In the genomic region with DNA sequence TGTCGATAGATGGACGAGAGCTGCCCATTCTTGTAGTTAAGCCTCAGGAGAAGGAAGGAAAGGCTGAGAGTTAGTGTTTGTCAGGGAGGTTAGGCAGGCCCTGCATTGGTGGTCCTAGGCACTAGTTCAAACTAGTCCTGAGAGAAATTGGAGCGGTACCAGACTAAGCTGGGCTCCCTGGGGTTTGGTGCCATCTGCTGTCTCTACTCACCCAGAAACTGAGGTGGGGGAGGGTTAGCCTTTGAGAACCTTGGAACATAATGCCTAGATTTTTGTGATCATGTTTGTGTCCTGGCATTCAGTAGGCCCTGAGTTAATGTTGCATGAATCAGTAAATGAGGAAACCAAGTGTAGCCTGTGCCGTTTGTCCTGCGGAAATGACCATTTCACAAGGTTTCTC, we compare ENCODE assay signal across 8 mouse cellular contexts. TPM values are rescaled to one million over a fixed set of nuclear protein-coding genes. Genes with fewer than 3 reads are reported as not detected.
DNase-seq lines count a peak whose midpoint lies in the region; ATAC-seq lines count a peak whose summit lies in the region.

No protein-coding gene starts in this region.

- H3K9me3 ChIP-seq in hindbrain, embryonic 10.5 days: no peaks in the 10 kb centered on the region
- no peaks in the 10 kb centered on the region for H3K9me3 ChIP-seq in stomach, embryonic 16.5 days (replicated peaks; ENCODE audit: control insufficient read depth, low read length)

- peaks cover 38% of the 10 kb centered on the region for H3K36me3 ChIP-seq in hindbrain, embryonic 10.5 days
- 0 out of 2 replicates have a peak, but pooled peaks cover 8% of the 10 kb centered on the region for H3K36me3 ChIP-seq in stomach, embryonic 16.5 days (ENCODE audit: control insufficient read depth, insufficient read depth, low read length)

- H3K4me2 ChIP-seq in stomach, embryonic 16.5 days (ENCODE audit: low read depth, low read length): peak overlapping the region; percentile 80

- H3K4me3 ChIP-seq in hindbrain, embryonic 10.5 days: peak overlapping the region; percentile 98
- peak overlapping the region; percentile 83 for H3K4me3 ChIP-seq in stomach, embryonic 16.5 days (replicated peaks; ENCODE audit: low read length)

- no peaks in the 10 kb centered on the region for H3K27me3 ChIP-seq in hindbrain, embryonic 10.5 days (ENCODE audit: insufficient read depth, poor library complexity, severe bottlenecking)
- no peaks in the 10 kb centered on the region for H3K27me3 ChIP-seq in stomach, embryonic 16.5 days (ENCODE audit: control insufficient read depth, insufficient read depth, low read length)

- 40% methylated on average over 5 of the region's 5 CpGs for WGBS in hindbrain, embryonic 10.5 days
- 23% methylated on average over 5 of the region's 5 CpGs for WGBS in stomach, embryonic 16.5 days

- H3K4me1 ChIP-seq in hindbrain, embryonic 10.5 days (replicated peaks): peaks cover 34% of the 10 kb centered on the region
- peaks cover 15% of the 10 kb centered on the region for H3K4me1 ChIP-seq in stomach, embryonic 16.5 days (ENCODE audit: control insufficient read depth, insufficient read depth, low read length)

- peak; percentile 59 for DNase-seq in CD4-positive, CD25-positive, alpha-beta regulatory T cell, adult 2 months (ENCODE audit: low read depth, low spot score)
- DNase-seq in ES-CJ7 (ENCODE audit: low read depth, low spot score): peak; percentile 56
- peak; percentile 82 to 85 for DNase-seq in cerebellum, postnatal 36 days
- DNase-seq in hindbrain, embryonic 10.5 days (ENCODE audit: low spot score): no peak
- peak; percentile 30 to 77 for DNase-seq in layer of hippocampus, postnatal 14 days (ENCODE audit: low spot score in 2 of 2)
- peak; percentile 13 for DNase-seq in mesoderm, embryonic 11.5 days (ENCODE audit: low read depth, low spot score)

- no peak for ATAC-seq in CD4-positive, CD25-positive, alpha-beta regulatory T cell, adult 4 months
- ATAC-seq in stomach, embryonic 16.5 days (ENCODE audit: insufficient read depth, low FRiP score): no peak

- peak overlapping the region; percentile 100 for H3K27ac ChIP-seq in hindbrain, embryonic 10.5 days
- H3K27ac ChIP-seq in stomach, embryonic 16.5 days (ENCODE audit: low read length): peak overlapping the region; percentile 99

- H3K9ac ChIP-seq in stomach, embryonic 16.5 days (ENCODE audit: low read length): peak overlapping the region; percentile 98

RNA-seq across cellular contexts. Expression of a gene that starts 1.2 kb away (rescaled TPM):
- 10 to 100 TPM; 11.7 to 12.0 TPM for polyA plus RNA-seq in CD4-positive, CD25-positive, alpha-beta regulatory T cell, adult 4 months (2017; shearing (Covaris generic))
- polyA plus RNA-seq in hindbrain, embryonic 10.5 days (2016; fragmentation: Nextera tagmentation; extraction: Ambion mirVana): 25.4 and 26.9 TPM in 2 replicates
- 10 to 100 TPM; 26.4 to 28.9 TPM for total RNA-seq in layer of hippocampus, postnatal 14 days (2021)
- polyA plus RNA-seq in stomach, embryonic 16.5 days (2015; fragmentation: Nextera tagmentation; extraction: Ambion mirVana): 12.9 and 13.6 TPM in 2 replicates

RNA-seq across cellular contexts. Expression of a gene that starts 18.6 kb away (rescaled TPM):
- 10 to 100 TPM; 15.9 to 26.2 TPM for polyA plus RNA-seq in CD4-positive, CD25-positive, alpha-beta regulatory T cell, adult 4 months (2017; shearing (Covaris generic))
- 15.7 and 16.1 TPM in 2 replicates for polyA plus RNA-seq in hindbrain, embryonic 10.5 days (2016; fragmentation: Nextera tagmentation; extraction: Ambion mirVana)
- total RNA-seq in layer of hippocampus, postnatal 14 days (2021): 1 to 10 TPM; 7.0 to 7.2 TPM
- 12.0 and 12.6 TPM in 2 replicates for polyA plus RNA-seq in stomach, embryonic 16.5 days (2015; fragmentation: Nextera tagmentation; extraction: Ambion mirVana)

RNA-seq across cellular contexts. Expression of a gene that starts 26.0 kb away (rescaled TPM):
- under 1 TPM; 0.23 to 0.28 TPM for polyA plus RNA-seq in CD4-positive, CD25-positive, alpha-beta regulatory T cell, adult 4 months (2017; shearing (Covaris generic))
- 0.35 and 0.58 TPM in 2 replicates for polyA plus RNA-seq in hindbrain, embryonic 10.5 days (2016; fragmentation: Nextera tagmentation; extraction: Ambion mirVana)
- total RNA-seq in layer of hippocampus, postnatal 14 days (2021): 10 to 100 TPM; 14.3 to 21.8 TPM
- 0.06 TPM in 1 of 2 replicates, not detected in the other for polyA plus RNA-seq in stomach, embryonic 16.5 days (2015; fragmentation: Nextera tagmentation; extraction: Ambion mirVana)

RNA-seq across cellular contexts. Expression of a gene that starts 35.6 kb away (rescaled TPM):
- 1 to 10 TPM; 2.2 to 2.9 TPM for polyA plus RNA-seq in CD4-positive, CD25-positive, alpha-beta regulatory T cell, adult 4 months (2017; shearing (Covaris generic))
- polyA plus RNA-seq in hindbrain, embryonic 10.5 days (2016; fragmentation: Nextera tagmentation; extraction: Ambion mirVana): 42.3 and 58.0 TPM in 2 replicates
- 10 to 100 TPM; 49.3 to 50.2 TPM for total RNA-seq in layer of hippocampus, postnatal 14 days (2021)
- 82.5 and 87.8 TPM in 2 replicates for polyA plus RNA-seq in stomach, embryonic 16.5 days (2015; fragmentation: Nextera tagmentation; extraction: Ambion mirVana)
